Mouse (Mus musculus): ENCODE data around the gene Iqgap2.

GRCm38 (mm10) chr13:95688576-95688975, 203.1 kb downstream of the Iqgap2 start:
- TF ChIP-seq CTCF (IDR thresholded peaks at IDR 0.05; ENCODE audit: insufficient read depth, low read length) (no peak), POLR2A (IDR thresholded peaks at IDR 0.05; ENCODE audit: borderline replicate concordance, extremely low read depth, low read depth, low read length) (no peak)
